Mouse (Mus musculus): Measurements from ENCODE around the gene Slc4a2. TPM values are rescaled to one million over a fixed set of nuclear protein-coding genes. Genes with fewer than 3 reads are reported as not detected.

Slc4a2 gene
- polyA plus RNA-seq, 1 experiment = 42.9 TPM

- H3K27ac ChIP-seq (ENCODE audit: control insufficient read depth, insufficient read depth, low read depth, low read length, poor library complexity) = no peak overlapping the region
- 15% methylated on average over 10 of the region's 10 CpGs for WGBS
- no peaks in the 10 kb centered on the region; the same call in 1 of the 2 replicates for H3K4me1 ChIP-seq (ENCODE audit: control insufficient read depth, insufficient read depth, low read length)
- no peak for TF ChIP-seq POLR2A (IDR thresholded peaks at IDR 0.05; ENCODE audit: borderline replicate concordance, control insufficient read depth, low read depth, low read length)
- no peak for TF ChIP-seq CTCF (IDR thresholded peaks at IDR 0.05; ENCODE audit: control insufficient read depth, insufficient read depth, low read length)
- peak overlapping the region; percentile 82 for H3K4me3 ChIP-seq (replicated peaks; ENCODE audit: control insufficient read depth, low read depth, low read length)
These were observed 2.4 kb downstream of the Slc4a2 start for GRCm38 (mm10) chr5:24426037-24426432.

DNA sequence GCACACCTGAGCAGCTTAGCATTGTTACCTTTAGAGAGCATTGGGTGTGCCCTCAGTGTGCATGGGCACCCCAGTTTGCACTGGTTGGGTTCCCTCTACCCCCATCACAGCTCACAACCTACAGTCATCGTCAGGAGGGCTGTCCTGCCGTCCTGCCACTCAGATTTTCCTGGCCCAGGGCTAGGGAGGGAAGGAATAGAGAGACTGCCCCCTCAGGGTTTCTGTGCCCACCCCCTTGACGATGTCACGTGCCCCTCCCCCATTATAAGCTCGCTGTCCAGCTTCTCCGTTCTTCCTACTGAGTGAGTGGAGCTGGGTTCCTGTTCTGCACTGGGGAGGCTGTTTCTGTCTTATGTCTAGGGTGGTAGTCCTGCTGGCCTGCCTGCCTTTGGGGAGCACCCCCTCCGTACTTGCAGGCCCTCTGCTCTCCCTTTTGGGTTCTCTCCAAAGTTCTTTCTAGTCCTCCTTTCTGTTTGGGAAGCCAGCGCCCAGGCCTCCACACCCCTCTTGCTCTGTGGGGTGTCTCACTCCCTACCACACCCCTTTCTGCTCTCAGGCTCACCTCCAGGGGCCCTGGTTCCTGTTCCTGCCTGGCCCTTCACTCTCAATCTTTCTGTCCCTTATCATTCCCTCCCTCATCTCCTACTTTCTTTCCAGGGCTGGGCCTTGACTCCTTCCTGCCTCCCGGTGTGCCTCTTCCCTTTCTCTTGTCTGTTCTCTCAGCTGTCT lies 3.1 kb downstream of the Slc4a2 start:
- Histone ChIP-seq H3K27ac (ENCODE audit: control insufficient read depth, insufficient read depth, low read depth, low read length, poor library complexity) (no peak overlapping the region), H3K4me1 (ENCODE audit: control insufficient read depth, insufficient read depth, low read length) (no peaks in the 10 kb centered on the region; the same call in 1 of the 2 replicates), H3K4me3 (replicated peaks; ENCODE audit: control insufficient read depth, low read depth, low read length) (no peak overlapping the region)
- no peak for TF ChIP-seq POLR2A (IDR thresholded peaks at IDR 0.05; ENCODE audit: borderline replicate concordance, control insufficient read depth, low read depth, low read length)
- no peak for TF ChIP-seq CTCF (IDR thresholded peaks at IDR 0.05; ENCODE audit: control insufficient read depth, insufficient read depth, low read length)
- 38% methylated on average over 9 of the region's 9 CpGs for WGBS

- 80% methylated on average over 12 of the region's 12 CpGs for WGBS
- no peak overlapping the region for H3K27ac ChIP-seq (ENCODE audit: control insufficient read depth, insufficient read depth, low read depth, low read length, poor library complexity)
- H3K4me1 ChIP-seq (ENCODE audit: control insufficient read depth, insufficient read depth, low read length) = no peaks in the 10 kb centered on the region; the same call in 1 of the 2 replicates
- TF ChIP-seq POLR2A (IDR thresholded peaks at IDR 0.05; ENCODE audit: borderline replicate concordance, control insufficient read depth, low read depth, low read length) = no peak
- no peak overlapping the region for H3K4me3 ChIP-seq (replicated peaks; ENCODE audit: control insufficient read depth, low read depth, low read length)
These were observed 3.6 kb downstream of the Slc4a2 start for GRCm38 (mm10) chr5:24427285-24427633.

DNA sequence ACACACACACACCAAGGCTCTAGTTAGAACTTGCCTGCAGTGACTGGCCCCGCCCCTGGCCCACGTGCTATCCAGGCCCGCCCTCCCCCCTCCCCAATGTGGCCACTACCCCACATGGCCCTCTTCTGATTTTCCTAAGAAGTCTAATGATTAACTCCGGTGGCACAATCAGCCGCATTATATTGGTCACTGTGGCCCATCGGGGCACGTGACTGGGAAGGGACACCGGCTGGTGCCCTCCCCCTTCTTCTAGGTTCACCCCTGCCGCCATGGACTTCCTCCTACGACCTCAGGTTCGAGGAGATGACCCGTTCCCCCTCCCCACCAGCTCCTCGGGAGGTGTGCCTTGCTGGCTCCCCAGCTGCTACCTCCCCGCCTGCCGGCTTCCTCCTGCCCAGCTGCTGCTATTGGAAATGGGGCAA lies 4.4 kb downstream of the Slc4a2 start:
- WGBS = 62% methylated on average over 15 of the region's 15 CpGs
- Histone ChIP-seq H3K4me3 (replicated peaks; ENCODE audit: control insufficient read depth, low read depth, low read length) (no peak overlapping the region), H3K4me1 (ENCODE audit: control insufficient read depth, insufficient read depth, low read length) (no peaks in the 10 kb centered on the region; the same call in 1 of the 2 replicates), H3K27ac (ENCODE audit: control insufficient read depth, insufficient read depth, low read depth, low read length, poor library complexity) (no peak overlapping the region)
- TF ChIP-seq CTCF (IDR thresholded peaks at IDR 0.05; ENCODE audit: control insufficient read depth, insufficient read depth, low read length) = no peak
- no peak for TF ChIP-seq POLR2A (IDR thresholded peaks at IDR 0.05; ENCODE audit: borderline replicate concordance, control insufficient read depth, low read depth, low read length)

DNA sequence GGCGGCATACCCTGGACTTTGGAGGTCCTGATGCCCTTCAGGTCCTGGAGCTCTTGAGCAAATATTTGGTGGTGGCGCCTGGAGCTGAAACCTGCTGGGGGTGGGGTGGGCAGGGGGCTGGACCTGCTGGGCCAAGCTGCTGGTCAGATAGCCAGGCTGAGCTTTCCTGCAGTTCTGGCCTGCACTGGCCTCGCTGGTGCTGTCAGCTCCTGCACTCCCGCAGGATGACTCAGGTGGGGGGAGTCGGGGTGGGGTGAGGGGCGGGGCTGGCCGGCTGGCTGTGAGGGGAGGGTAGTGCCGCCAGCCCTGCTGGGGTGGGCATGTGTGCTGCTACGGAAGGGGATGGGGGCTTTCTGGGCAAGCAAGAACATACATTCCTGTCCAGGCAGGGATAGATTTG lies 5.0 kb downstream of the Slc4a2 start:
- WGBS = 76% methylated on average over 9 of the region's 9 CpGs
- H3K4me1 ChIP-seq (ENCODE audit: control insufficient read depth, insufficient read depth, low read length) = no peaks in the 10 kb centered on the region; the same call in 1 of the 2 replicates
- H3K4me3 ChIP-seq (replicated peaks; ENCODE audit: control insufficient read depth, low read depth, low read length) = no peak overlapping the region
- H3K27ac ChIP-seq (ENCODE audit: control insufficient read depth, insufficient read depth, low read depth, low read length, poor library complexity) = no peak overlapping the region
- no peak for TF ChIP-seq POLR2A (IDR thresholded peaks at IDR 0.05; ENCODE audit: borderline replicate concordance, control insufficient read depth, low read depth, low read length)
- no peak for TF ChIP-seq CTCF (IDR thresholded peaks at IDR 0.05; ENCODE audit: control insufficient read depth, insufficient read depth, low read length)

DNA sequence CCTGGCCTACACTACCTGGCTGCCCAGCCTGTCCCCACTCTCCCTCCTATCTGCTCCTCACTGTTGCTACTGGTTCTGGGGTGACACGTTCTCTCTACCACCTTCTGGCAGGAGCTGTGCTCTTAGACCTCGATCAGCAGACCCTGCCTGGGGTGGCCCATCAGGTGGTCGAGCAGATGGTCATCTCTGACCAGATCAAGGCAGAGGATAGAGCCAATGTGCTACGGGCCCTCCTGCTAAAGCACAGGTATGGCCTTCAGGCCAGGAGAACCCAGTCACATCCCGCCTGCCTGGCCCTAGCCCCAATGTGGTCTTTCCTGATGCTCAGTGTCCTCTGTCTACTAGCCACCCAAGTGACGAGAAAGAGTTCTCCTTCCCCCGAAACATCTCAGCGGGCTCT lies 10.4 kb downstream of the Slc4a2 start:
- Histone ChIP-seq H3K27ac (ENCODE audit: control insufficient read depth, insufficient read depth, low read depth, low read length, poor library complexity) (no peak overlapping the region), H3K4me1 (ENCODE audit: control insufficient read depth, insufficient read depth, low read length) (no peaks in the 10 kb centered on the region), H3K4me3 (replicated peaks; ENCODE audit: control insufficient read depth, low read depth, low read length) (no peak overlapping the region)
- 84% methylated on average over 8 of the region's 8 CpGs for WGBS
- no peak for TF ChIP-seq CTCF (IDR thresholded peaks at IDR 0.05; ENCODE audit: control insufficient read depth, insufficient read depth, low read length)
- TF ChIP-seq POLR2A (IDR thresholded peaks at IDR 0.05; ENCODE audit: borderline replicate concordance, control insufficient read depth, low read depth, low read length) = no peak

- H3K4me1 ChIP-seq (ENCODE audit: control insufficient read depth, insufficient read depth, low read length) = peaks cover 1% of the 10 kb centered on the region; the same call in 1 of the 2 replicates
- no peak overlapping the region for H3K27ac ChIP-seq (ENCODE audit: control insufficient read depth, insufficient read depth, low read depth, low read length, poor library complexity)
- 95% methylated on average over 8 of the region's 8 CpGs for WGBS
- no peak overlapping the region for H3K4me3 ChIP-seq (replicated peaks; ENCODE audit: control insufficient read depth, low read depth, low read length)
- no peak for TF ChIP-seq CTCF (IDR thresholded peaks at IDR 0.05; ENCODE audit: control insufficient read depth, insufficient read depth, low read length)
- no peak for TF ChIP-seq POLR2A (IDR thresholded peaks at IDR 0.05; ENCODE audit: borderline replicate concordance, control insufficient read depth, low read depth, low read length)
These were observed 17.6 kb downstream of the Slc4a2 start for GRCm38 (mm10) chr5:24441187-24441586.

DNA sequence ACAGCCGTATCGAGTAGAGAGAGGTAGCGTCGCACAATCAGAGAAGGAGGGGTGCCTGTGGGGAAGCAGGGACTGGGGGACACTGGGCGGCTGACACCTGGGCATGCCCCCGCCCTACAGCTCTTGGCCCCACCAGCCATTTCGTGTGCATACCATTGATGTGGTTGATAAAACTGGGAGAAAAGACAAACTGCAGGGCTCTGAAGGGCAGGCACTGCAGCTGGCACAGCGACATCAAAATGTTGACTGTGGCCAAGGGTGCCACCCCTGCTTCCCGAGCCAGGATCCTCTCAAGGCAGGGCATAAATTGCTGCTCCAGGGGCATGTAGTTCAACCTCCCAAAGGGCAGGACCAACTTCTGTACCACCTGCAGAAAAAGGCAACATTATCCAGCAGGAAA lies 18.4 kb downstream of the Slc4a2 start:
- no peak overlapping the region for H3K4me3 ChIP-seq (replicated peaks; ENCODE audit: control insufficient read depth, low read depth, low read length)
- TF ChIP-seq CTCF (IDR thresholded peaks at IDR 0.05; ENCODE audit: control insufficient read depth, insufficient read depth, low read length) (no peak), POLR2A (IDR thresholded peaks at IDR 0.05; ENCODE audit: borderline replicate concordance, control insufficient read depth, low read depth, low read length) (no peak)
- WGBS = 87% methylated on average over 9 of the region's 9 CpGs
- no peak overlapping the region for H3K27ac ChIP-seq (ENCODE audit: control insufficient read depth, insufficient read depth, low read depth, low read length, poor library complexity)
- peaks cover 1% of the 10 kb centered on the region; the same call in 1 of the 2 replicates for H3K4me1 ChIP-seq (ENCODE audit: control insufficient read depth, insufficient read depth, low read length)

All from bone marrow, adult 2 months (tissue).